Mouse (Mus musculus) liver, embryonic 14.5 days (tissue): ENCODE measurements at regions not wholly inside any gene's neighbourhood (a gene's known extent, or its start where the extent isn't known, plus 50 kb on each side); places are given as distances from the start of the nearest gene placed in this dataset.

Experiments used
- CTCF ChIP-seq: IDR thresholded peaks from 2 replicates; pipeline ENCODE4 v1.5.1; 2016; ENCODE audit warnings: antibody characterized with exemption, low read depth, control low read depth
- EP300 ChIP-seq: IDR thresholded peaks from 2 replicates; pipeline ENCODE4 v1.6.1; 2016; ENCODE audit warnings: antibody characterized with exemption, low read depth

DNA sequence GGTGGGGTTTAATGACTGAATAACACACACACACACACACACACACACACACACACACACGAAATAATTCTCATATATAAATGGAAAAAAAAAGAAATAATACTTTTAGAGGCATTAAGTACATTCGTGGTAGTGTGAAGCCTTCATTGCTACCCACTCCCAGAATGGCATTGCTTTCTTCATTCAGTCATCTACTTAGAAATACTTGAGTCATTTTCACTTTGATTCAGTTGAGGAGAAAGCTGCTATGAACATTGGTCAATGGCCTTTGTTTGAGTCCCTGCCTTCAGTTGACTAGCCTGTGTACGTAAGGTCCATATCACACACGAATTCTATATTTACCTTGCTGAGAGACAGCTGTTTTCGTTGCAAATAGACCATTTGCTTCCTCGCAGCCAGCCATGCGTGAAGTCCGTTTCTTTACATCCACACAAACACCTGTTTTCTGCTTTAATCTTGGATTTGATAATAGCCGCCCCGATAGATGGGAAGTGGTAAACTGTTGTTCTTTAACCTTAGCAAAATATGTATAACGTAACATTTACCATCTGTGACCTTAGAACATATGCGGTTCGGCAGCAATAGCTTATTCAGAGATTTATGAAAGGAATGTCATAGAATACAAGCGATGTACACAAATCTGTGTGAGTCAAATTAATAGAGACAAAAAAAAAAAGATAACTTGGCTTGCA lies 72.3 kb upstream of the Cpm start:
- TF ChIP-seq CTCF, result no peak
- TF ChIP-seq EP300, result no peak
